Mouse (Mus musculus): ENCODE measurements around the gene Gins2. TPM values are rescaled to one million over a fixed set of nuclear protein-coding genes. Genes with fewer than 3 reads are reported as not detected.

Gene Gins2
- polyA plus RNA-seq, 1 experiment from 2014 or later: 101 TPM

DNA sequence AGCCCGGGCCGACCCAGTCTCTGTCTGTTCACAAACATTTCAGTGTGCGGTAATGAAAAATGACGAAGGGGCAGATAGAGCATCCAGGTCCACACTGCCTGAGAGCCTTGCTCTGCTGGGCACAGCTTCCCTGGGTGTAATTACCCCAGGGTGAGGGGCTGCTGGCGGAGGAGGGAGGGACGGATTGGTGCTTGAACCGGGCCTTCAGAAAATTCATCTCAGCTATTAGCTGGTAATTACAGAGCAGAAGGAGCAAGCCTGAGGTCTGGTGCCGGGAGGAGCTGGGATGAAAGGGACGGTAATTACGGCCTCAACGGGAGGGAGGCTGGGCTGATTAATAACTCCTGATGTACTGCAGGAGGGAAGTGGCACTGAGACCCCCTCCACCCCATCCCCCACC lies 39.2 kb downstream of the Gins2 start:
- H3K4me3 ChIP-seq (ENCODE audit: low read depth, low read length): 0 out of 2 replicates have a peak overlapping the region, but pooled peaks have one; percentile 6
- H3K27me3 ChIP-seq (ENCODE audit: control insufficient read depth, insufficient read depth, low read length): no peaks in the 10 kb centered on the region
- WGBS: 2% methylated on average over 11 of the region's 11 CpGs
- no peaks in the 10 kb centered on the region for H3K9me3 ChIP-seq (ENCODE audit: control insufficient read depth, low read length)
- H3K9ac ChIP-seq (ENCODE audit: low read length): peak overlapping the region; percentile 41
- peak; percentile 67 for DNase-seq (ENCODE audit: low spot score)
- ATAC-seq (ENCODE audit: insufficient read depth, low FRiP score, low TSS enrichment): peak; percentile 63
- peak overlapping the region; percentile 93 for H3K27ac ChIP-seq (ENCODE audit: low read depth, low read length)
- H3K4me2 ChIP-seq (ENCODE audit: low read depth): peak overlapping the region; percentile 42
- H3K4me1 ChIP-seq (ENCODE audit: control insufficient read depth, insufficient read depth, low read length): peaks cover 85% of the 10 kb centered on the region
- H3K36me3 ChIP-seq (ENCODE audit: control insufficient read depth, insufficient read depth, low read length): peaks cover 6% of the 10 kb centered on the region; the same call in 1 of the 2 replicates

DNA sequence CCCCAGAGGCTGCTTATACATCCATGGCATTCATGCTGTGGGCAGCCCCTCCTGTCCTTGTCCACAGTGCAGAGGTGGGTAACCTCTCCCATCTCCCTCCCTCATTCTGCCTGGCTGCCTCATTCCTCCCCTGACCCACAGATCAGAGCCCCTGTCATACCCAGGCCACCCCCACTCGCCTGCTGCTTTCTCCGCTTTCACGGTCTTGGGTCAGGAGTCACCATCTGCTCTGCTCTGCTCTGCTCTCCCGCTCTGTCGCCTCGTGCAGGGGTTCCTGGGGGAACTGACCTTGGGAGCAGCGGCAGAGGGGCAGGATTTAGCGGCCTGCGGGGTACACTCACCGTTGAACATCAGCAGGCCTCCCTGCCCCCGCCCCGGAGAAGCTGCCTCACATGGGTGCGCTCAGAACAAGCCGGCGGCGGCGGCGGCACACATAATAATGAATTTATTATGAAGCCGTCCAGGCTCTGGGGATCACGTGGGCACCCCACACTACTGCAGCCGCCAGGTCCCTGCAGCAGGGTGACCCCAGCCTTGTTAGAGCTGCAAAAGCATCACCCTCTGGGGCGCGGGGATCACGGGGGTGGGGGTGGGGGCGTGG lies 39.7 kb downstream of the Gins2 start:
- ATAC-seq (ENCODE audit: insufficient read depth, low FRiP score, low TSS enrichment) (peak; percentile 37; the same call in 1 of the 2 replicates), DNase-seq (ENCODE audit: low spot score) (peak; percentile 73)
- Histone ChIP-seq H3K27me3 (ENCODE audit: control insufficient read depth, insufficient read depth, low read length) (no peaks in the 10 kb centered on the region), H3K27ac (ENCODE audit: low read depth, low read length) (peak overlapping the region; percentile 93), H3K9ac (ENCODE audit: low read length) (peak overlapping the region; percentile 41), H3K36me3 (ENCODE audit: control insufficient read depth, insufficient read depth, low read length) (peaks cover 4% of the 10 kb centered on the region; the same call in 1 of the 2 replicates), H3K4me2 (ENCODE audit: low read depth) (peak overlapping the region; percentile 42), H3K9me3 (ENCODE audit: control insufficient read depth, low read length) (no peaks in the 10 kb centered on the region), H3K4me3 (ENCODE audit: low read depth, low read length) (peak overlapping the region; percentile 6; the same call in 1 of the 2 replicates), H3K4me1 (ENCODE audit: control insufficient read depth, insufficient read depth, low read length) (peaks cover 80% of the 10 kb centered on the region)
- 8% methylated on average over 25 of the region's 25 CpGs for WGBS

DNA sequence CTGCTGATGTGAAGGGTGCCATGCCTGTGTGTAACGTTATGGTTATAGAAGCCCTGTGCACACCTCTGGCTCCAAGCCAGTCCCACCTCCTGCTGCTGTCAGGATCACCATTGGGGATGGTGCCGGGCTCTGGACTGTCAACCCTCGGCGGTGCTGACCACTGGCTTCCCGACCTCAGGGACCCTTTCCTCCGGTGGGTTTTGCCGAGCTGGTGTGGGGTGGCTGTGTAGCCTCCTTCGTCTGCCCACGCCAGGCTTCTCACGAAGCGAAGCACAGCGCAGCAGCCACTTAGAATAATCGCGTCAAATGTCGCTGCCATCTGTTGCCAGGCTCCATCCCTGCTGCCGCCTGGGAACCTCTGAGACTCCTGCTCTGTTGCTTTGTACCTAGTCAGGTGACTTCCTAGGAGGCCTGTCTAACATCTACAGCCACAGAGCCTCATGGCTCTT lies 40.8 kb downstream of the Gins2 start:
- Histone ChIP-seq H3K9ac (ENCODE audit: low read length) (no peak overlapping the region), H3K4me3 (ENCODE audit: low read depth, low read length) (no peak overlapping the region), H3K27me3 (ENCODE audit: control insufficient read depth, insufficient read depth, low read length) (no peaks in the 10 kb centered on the region), H3K4me2 (ENCODE audit: low read depth) (no peak overlapping the region), H3K9me3 (ENCODE audit: control insufficient read depth, low read length) (no peaks in the 10 kb centered on the region), H3K27ac (ENCODE audit: low read depth, low read length) (peak overlapping the region; percentile 40; the same call in 1 of the 2 replicates), H3K36me3 (ENCODE audit: control insufficient read depth, insufficient read depth, low read length) (no peaks in the 10 kb centered on the region), H3K4me1 (ENCODE audit: control insufficient read depth, insufficient read depth, low read length) (peaks cover 76% of the 10 kb centered on the region)
- WGBS: 55% methylated on average over 16 of the region's 16 CpGs
- ATAC-seq (ENCODE audit: insufficient read depth, low FRiP score, low TSS enrichment) (no peak), DNase-seq (ENCODE audit: low spot score) (no peak)

DNA sequence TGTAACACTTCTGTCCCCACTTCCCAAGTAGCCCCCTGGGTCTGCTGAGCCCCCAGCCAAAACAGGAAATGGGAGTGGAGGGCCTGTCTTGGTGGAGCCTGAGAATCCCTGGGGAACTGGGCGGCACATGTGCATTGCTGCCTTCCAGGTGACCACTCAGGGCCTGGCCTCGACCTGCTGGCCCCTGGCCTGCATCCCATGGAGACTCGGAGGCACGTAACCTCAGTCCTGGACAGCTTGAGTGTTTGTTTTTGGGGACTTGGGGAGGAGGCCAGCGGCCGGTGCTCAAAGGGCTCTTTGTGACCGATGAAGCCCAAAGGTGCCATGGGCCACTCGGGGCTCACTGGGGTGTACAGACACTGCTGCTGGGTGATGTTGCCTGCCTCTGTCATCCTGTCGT lies 41.5 kb downstream of the Gins2 start:
- Histone ChIP-seq H3K4me1 (ENCODE audit: control insufficient read depth, insufficient read depth, low read length) (peaks cover 81% of the 10 kb centered on the region), H3K9ac (ENCODE audit: low read length) (no peak overlapping the region), H3K27ac (ENCODE audit: low read depth, low read length) (no peak overlapping the region), H3K9me3 (ENCODE audit: control insufficient read depth, low read length) (no peaks in the 10 kb centered on the region), H3K4me3 (ENCODE audit: low read depth, low read length) (no peak overlapping the region), H3K27me3 (ENCODE audit: control insufficient read depth, insufficient read depth, low read length) (no peaks in the 10 kb centered on the region), H3K4me2 (ENCODE audit: low read depth) (no peak overlapping the region), H3K36me3 (ENCODE audit: control insufficient read depth, insufficient read depth, low read length) (no peaks in the 10 kb centered on the region)
- ATAC-seq (ENCODE audit: insufficient read depth, low FRiP score, low TSS enrichment): no peak
- WGBS: 66% methylated on average over 9 of the region's 9 CpGs
- no peak for DNase-seq (ENCODE audit: low spot score)

DNA sequence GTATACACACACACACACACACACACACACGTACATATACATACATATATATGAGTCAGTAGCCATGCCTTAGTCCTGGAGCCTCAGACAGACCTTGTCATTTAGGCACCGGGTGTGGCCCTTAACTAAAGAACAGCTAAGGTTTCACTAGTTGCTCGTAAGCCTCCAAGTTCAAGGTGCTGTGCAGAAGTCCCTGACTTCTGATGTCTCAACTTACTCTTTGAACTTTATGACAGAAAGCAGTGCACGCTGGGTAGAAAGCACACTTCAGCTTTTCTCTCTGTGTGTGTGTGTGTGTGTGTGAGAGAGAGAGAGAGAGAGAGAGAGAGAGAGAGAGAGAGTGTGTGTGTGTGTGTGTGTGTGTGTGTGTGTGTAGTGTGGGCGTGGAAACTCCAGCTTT lies 44.9 kb downstream of the Gins2 start:
- Histone ChIP-seq H3K27ac (ENCODE audit: low read depth, low read length) (no peak overlapping the region), H3K27me3 (ENCODE audit: control insufficient read depth, insufficient read depth, low read length) (no peaks in the 10 kb centered on the region), H3K4me3 (ENCODE audit: low read depth, low read length) (no peak overlapping the region), H3K36me3 (ENCODE audit: control insufficient read depth, insufficient read depth, low read length) (no peaks in the 10 kb centered on the region), H3K9ac (ENCODE audit: low read length) (no peak overlapping the region), H3K9me3 (ENCODE audit: control insufficient read depth, low read length) (no peaks in the 10 kb centered on the region), H3K4me2 (ENCODE audit: low read depth) (no peak overlapping the region), H3K4me1 (ENCODE audit: control insufficient read depth, insufficient read depth, low read length) (peaks cover 67% of the 10 kb centered on the region)
- 90% methylated on average over 5 of the region's 5 CpGs for WGBS
- ATAC-seq (ENCODE audit: insufficient read depth, low FRiP score, low TSS enrichment): no peak
- DNase-seq (ENCODE audit: low spot score): no peak

DNA sequence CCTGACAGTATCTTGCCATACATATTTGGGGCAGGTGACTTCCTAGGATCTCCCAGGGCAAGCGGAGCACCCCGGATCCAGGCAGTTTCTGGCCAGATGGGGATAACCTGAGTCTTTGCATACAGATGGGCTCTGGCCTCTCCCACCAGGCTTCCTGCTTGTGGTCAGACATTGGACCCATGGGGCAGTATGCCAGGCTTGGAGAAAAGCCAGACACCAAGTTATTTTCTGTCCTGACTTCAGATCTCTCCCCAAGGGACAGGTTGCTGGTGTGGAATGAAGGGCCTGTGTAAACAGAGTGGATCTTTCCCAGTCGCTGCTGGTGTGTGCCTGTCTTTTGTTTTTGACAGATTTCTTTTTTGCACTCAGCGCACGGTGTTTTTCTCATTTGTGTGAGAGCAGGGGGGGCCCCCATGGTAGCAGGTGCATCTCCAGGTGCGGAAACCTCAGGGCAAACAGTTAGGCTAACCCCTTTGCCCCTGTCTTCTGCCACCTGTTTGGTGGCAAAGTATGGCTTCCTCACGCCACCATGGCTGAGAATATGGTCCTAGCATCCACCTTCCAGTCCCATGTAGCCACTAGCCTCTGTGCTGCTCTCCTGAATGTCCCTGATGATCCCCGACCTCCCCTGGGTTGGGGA lies 45.6 kb downstream of the Gins2 start:
- 74% methylated on average over 8 of the region's 8 CpGs for WGBS
- Histone ChIP-seq H3K4me3 (ENCODE audit: low read depth, low read length) (no peak overlapping the region), H3K4me2 (ENCODE audit: low read depth) (0 out of 2 replicates have a peak overlapping the region, but pooled peaks have one; percentile 14), H3K9me3 (ENCODE audit: control insufficient read depth, low read length) (no peaks in the 10 kb centered on the region), H3K9ac (ENCODE audit: low read length) (no peak overlapping the region), H3K4me1 (ENCODE audit: control insufficient read depth, insufficient read depth, low read length) (peaks cover 67% of the 10 kb centered on the region), H3K27ac (ENCODE audit: low read depth, low read length) (no peak overlapping the region; the same call in 1 of the 2 replicates), H3K27me3 (ENCODE audit: control insufficient read depth, insufficient read depth, low read length) (no peaks in the 10 kb centered on the region), H3K36me3 (ENCODE audit: control insufficient read depth, insufficient read depth, low read length) (no peaks in the 10 kb centered on the region)
- DNase-seq (ENCODE audit: low spot score) (no peak), ATAC-seq (ENCODE audit: insufficient read depth, low FRiP score, low TSS enrichment) (no peak)

DNA sequence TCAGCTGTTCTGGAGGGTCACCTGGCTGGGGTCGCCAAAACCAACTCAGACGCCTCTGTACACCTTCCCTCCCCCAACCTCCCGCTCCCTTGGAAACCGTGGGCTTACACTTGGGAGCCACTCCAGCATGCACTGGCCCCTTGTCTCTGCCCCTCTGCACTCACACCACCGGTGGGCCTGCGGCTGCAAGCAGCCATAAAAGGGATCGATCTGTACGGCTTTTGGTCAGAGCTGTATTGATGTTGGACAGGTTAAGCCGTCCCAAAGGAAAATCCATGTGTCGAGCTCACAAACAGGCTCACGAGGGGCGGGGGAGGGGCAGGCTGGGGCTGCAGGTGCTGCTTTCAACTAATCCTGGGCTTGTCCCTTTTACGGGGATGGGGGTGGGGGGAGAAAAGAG lies 46.1 kb downstream of the Gins2 start:
- Histone ChIP-seq H3K9ac (ENCODE audit: low read length) (no peak overlapping the region), H3K9me3 (ENCODE audit: control insufficient read depth, low read length) (no peaks in the 10 kb centered on the region), H3K4me1 (ENCODE audit: control insufficient read depth, insufficient read depth, low read length) (peaks cover 67% of the 10 kb centered on the region), H3K36me3 (ENCODE audit: control insufficient read depth, insufficient read depth, low read length) (no peaks in the 10 kb centered on the region), H3K4me2 (ENCODE audit: low read depth) (peak overlapping the region; percentile 14; the same call in 1 of the 2 replicates), H3K4me3 (ENCODE audit: low read depth, low read length) (no peak overlapping the region), H3K27me3 (ENCODE audit: control insufficient read depth, insufficient read depth, low read length) (no peaks in the 10 kb centered on the region), H3K27ac (ENCODE audit: low read depth, low read length) (peak overlapping the region; percentile 34; the same call in 1 of the 2 replicates)
- DNase-seq (ENCODE audit: low spot score) (no peak), ATAC-seq (ENCODE audit: insufficient read depth, low FRiP score, low TSS enrichment) (no peak)
- 29% methylated on average over 13 of the region's 13 CpGs for WGBS

DNA sequence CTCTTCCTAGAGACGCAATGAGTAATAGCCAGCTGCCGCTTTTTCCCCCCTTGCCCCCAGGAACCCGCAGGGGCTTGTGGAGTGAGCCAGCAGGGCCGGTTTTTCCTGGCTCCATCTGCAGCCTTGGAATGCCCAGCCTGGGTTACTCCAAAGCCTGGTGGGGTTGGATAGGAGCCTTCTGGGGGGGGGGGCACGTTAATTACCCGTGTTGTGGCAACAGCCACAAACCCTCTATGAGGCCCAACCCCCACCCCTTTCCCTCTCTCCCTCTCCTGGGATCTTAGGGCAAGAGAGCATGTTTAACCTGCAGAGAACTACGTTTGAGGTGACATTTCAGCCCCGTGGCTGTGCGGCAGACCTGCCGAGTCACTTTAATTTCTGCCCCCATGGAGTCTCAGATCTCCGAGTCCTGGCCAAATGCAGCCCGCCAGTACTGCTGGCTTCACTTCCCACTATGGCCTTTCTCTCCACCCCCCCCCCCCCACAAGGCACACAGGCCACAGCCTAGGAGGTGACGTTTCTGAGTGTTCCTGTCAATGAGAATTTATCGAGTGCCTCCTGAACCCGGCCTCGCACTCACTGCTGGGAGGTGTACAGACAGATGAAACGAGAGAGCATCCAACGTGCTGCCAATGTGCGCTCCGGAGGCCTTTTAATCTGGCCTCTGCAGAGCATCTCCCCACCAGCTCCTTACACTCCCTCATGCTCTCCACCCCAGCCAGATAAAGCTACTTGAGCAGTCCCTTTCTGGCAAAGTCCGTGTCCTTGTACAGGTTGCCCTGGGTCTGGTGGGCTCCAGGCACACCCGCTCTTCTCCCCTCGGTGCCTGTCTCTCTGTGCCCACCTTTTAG lies 49.1 kb downstream of the Gins2 start:
- no peak for ATAC-seq (ENCODE audit: insufficient read depth, low FRiP score, low TSS enrichment)
- peak overlapping the region; percentile 62 for H3K4me3 ChIP-seq (ENCODE audit: low read depth, low read length)
- no peaks in the 10 kb centered on the region for H3K9me3 ChIP-seq (ENCODE audit: control insufficient read depth, low read length)
- peak overlapping the region; percentile 97 for H3K4me2 ChIP-seq (ENCODE audit: low read depth)
- no peaks in the 10 kb centered on the region for H3K36me3 ChIP-seq (ENCODE audit: control insufficient read depth, insufficient read depth, low read length)
- peak overlapping the region; percentile 98 for H3K27ac ChIP-seq (ENCODE audit: low read depth, low read length)
- 28% methylated on average over 23 of the region's 23 CpGs for WGBS
- peak overlapping the region; percentile 39; the same call in 1 of the 2 replicates for H3K9ac ChIP-seq (ENCODE audit: low read length)
- no peaks in the 10 kb centered on the region for H3K27me3 ChIP-seq (ENCODE audit: control insufficient read depth, insufficient read depth, low read length)
- H3K4me1 ChIP-seq (ENCODE audit: control insufficient read depth, insufficient read depth, low read length): peaks cover 61% of the 10 kb centered on the region
- DNase-seq (ENCODE audit: low spot score): no peak

Measured in neural tube, embryonic 11.5 days (tissue).